Mouse (Mus musculus) lung, embryonic 14.5 days (tissue): Measurements from ENCODE around the gene Map3k14. TPM values are rescaled to one million over a fixed set of nuclear protein-coding genes. Genes with fewer than 3 reads are reported as not detected.

Source experiments
- ATAC-seq: fragments of 200-750 bp; cut with Nextera tagmentation; 2 replicates; pipeline ENCODE4 v1.8.0; 2017; ENCODE audit warnings: mild to moderate bottlenecking, moderate TSS enrichment, moderate library complexity; ENCODE audit not compliant: insufficient read depth
- DNase-seq: peaks from one replicate; pipeline ENCODE4 v3.0.0-alpha.2; 2015
- H3K27ac ChIP-seq: fragments of 300-500 bp; sonication (generic); 2 replicates; pipeline ENCODE4 v1.5.1; 2014; ENCODE audit warnings: low read depth, mild to moderate bottlenecking, moderate library complexity
- H3K27me3 ChIP-seq: fragments of 300-500 bp; sonication (generic); 2 replicates; pipeline ENCODE4 v1.6.1; 2014; ENCODE audit warnings: low read length, control low read depth; ENCODE audit not compliant: insufficient read depth
- H3K36me3 ChIP-seq: fragments of 300-500 bp; sonication (generic); 2 replicates; pipeline ENCODE4 v1.6.1; 2014; ENCODE audit warnings: control low read depth; ENCODE audit not compliant: insufficient read depth
- H3K4me1 ChIP-seq: fragments of 300-500 bp; sonication (generic); 2 replicates; pipeline ENCODE4 v1.6.1; 2014; ENCODE audit warnings: antibody characterized with exemption, control low read depth; ENCODE audit not compliant: insufficient read depth
- H3K4me2 ChIP-seq: fragments of 300-500 bp; sonication (generic); 2 replicates; pipeline ENCODE4 v1.6.1; 2014; ENCODE audit warnings: mild to moderate bottlenecking
- H3K4me3 ChIP-seq: fragments of 300-500 bp; sonication (generic); 2 replicates; pipeline ENCODE4 v1.5.1; 2014; ENCODE audit warnings: low read depth, low read length
- H3K9ac ChIP-seq: fragments of 300-500 bp; sonication (generic); 2 replicates; pipeline ENCODE4 v1.6.1; 2014
- H3K9me3 ChIP-seq: fragments of 300-500 bp; sonication (generic); 2 replicates; pipeline ENCODE4 v1.6.1; 2016; ENCODE audit warnings: low read depth, low read length, control low read depth
- CTCF ChIP-seq: IDR thresholded peaks from 2 replicates; pipeline ENCODE4 v1.5.1; 2016; ENCODE audit warnings: antibody characterized with exemption, low read depth
- WGBS: fragments of 180-500 bp; shearing (Covaris S2); extraction: QIAGEN DNeasy Blood & Tissue Kit; methylation state at CpG from one replicate; pipeline ENCODE4 v1.1.7; 2014; 5-methylcytosine and 5-hydroxymethylcytosine counted together
- polyA plus RNA-seq: library from polyadenylated mRNA; unstranded; fragments of >200 nt; fragmentation: Nextera tagmentation; extraction: Ambion mirVana; gene quantifications from 2 replicates; pipeline ENCODE4 v1.2.1, GENCODE M21; 2014

The Map3k14 gene
- polyA plus RNA-seq, 1 experiment from 2014 or later, result 3.1 TPM

DNA sequence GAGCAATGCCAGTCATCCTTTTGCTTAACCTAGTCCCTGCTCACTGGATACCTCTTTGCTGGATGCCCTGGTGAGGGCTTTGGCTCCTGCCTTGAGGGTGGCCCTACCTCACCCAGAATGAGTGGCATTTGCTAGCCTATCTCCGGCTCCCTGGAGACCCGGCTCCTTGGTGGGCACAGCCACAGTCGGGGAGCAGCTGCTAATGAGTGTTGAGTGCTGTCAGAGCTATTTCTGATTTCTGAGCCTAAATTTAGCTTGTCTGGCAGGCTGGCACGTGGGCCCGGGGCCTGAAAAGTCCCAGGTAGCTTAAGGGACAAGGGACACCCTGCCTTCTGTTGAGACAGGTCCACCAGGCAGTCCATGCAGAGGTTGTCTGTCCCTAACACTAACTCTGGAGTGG lies 90.1 kb downstream of the Map3k14 start:
- no peak overlapping the region for H3K4me2 ChIP-seq
- 80% methylated on average over 5 of the region's 5 CpGs for WGBS
- ATAC-seq, result no peak

DNA sequence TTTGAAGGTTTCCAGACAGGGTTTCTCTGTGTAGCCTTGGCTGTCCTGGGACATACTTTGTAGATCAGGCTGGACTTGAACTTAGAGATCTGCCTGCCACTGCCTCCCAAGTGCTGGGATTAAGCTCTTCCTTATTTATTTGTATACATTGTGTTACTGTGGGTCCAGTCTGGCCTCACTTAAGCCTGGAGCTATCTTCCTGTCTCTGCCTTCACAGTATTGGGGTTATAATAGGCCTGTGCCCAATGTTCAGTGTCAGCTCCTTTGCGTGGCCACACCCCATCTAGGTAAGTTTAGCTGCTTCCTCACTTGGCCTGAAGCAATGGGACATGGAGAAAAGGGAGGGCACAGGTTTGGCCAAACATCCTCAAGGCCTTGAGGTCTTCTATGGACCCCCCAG lies 90.8 kb downstream of the Map3k14 start:
- Histone ChIP-seq H3K9me3 (no peaks in the 10 kb centered on the region), H3K27me3 (peaks cover 17% of the 10 kb centered on the region), H3K27ac (no peak overlapping the region), H3K4me3 (no peak overlapping the region), H3K4me1 (no peaks in the 10 kb centered on the region), H3K36me3 (no peaks in the 10 kb centered on the region), H3K9ac (no peak overlapping the region), H3K4me2 (no peak overlapping the region)
- WGBS, result 85% methylated on average over 1 of the region's 1 CpGs
- ATAC-seq (no peak), DNase-seq (no peak)
- no peak for TF ChIP-seq CTCF

More for the DNA sequence above, 90.1 kb downstream of the Map3k14 start:
- no peak for DNase-seq
- no peaks in the 10 kb centered on the region for H3K9me3 ChIP-seq
- no peaks in the 10 kb centered on the region for H3K4me1 ChIP-seq
- no peak overlapping the region for H3K4me3 ChIP-seq
- no peak overlapping the region for H3K27ac ChIP-seq
- no peak overlapping the region for H3K9ac ChIP-seq
- H3K36me3 ChIP-seq, result no peaks in the 10 kb centered on the region
- H3K27me3 ChIP-seq, result peaks cover 10% of the 10 kb centered on the region; the same call in 1 of the 2 replicates
- no peak for TF ChIP-seq CTCF

- ATAC-seq (no peak), DNase-seq (no peak)
- H3K4me2 ChIP-seq, result no peak overlapping the region
- no peaks in the 10 kb centered on the region for H3K4me1 ChIP-seq
- WGBS, result 67% methylated on average over 14 of the region's 14 CpGs
- no peak for TF ChIP-seq CTCF
- H3K4me3 ChIP-seq, result no peak overlapping the region
- H3K27ac ChIP-seq, result no peak overlapping the region
- H3K27me3 ChIP-seq, result peaks cover 23% of the 10 kb centered on the region
- H3K36me3 ChIP-seq, result no peaks in the 10 kb centered on the region
- H3K9ac ChIP-seq, result no peak overlapping the region
- H3K9me3 ChIP-seq, result no peaks in the 10 kb centered on the region
Measured at GRCm38 (mm10) chr11:103175688-103176442, 91.4 kb downstream of the Map3k14 start.

DNA sequence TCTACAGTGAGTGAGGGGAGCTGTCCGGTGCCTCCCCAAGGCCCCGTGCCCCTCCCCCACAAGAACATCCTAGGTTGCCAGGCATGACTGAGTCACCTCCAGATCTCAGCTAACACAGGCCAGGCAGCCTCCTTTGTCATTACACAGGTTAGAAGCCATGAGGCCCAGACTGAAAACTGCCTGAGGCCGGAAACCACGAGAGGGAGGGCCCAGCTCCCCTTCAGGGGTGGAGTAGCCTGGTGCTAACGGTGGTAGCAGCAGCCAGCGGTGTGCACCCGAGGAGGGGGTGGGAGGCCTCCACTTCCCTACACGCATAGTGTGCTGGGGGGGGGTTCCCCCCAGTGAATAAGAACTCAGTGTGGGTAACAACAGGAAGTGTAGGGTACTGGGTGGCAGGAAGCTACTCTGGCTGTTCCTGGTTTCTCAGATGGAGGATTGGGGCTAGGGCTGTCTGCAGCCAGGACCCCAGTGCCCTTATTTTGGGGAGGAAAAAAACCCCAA lies 92.3 kb downstream of the Map3k14 start:
- Histone ChIP-seq H3K4me3 (no peak overlapping the region), H3K4me1 (no peaks in the 10 kb centered on the region), H3K4me2 (no peak overlapping the region), H3K9me3 (no peaks in the 10 kb centered on the region), H3K27me3 (peaks cover 32% of the 10 kb centered on the region), H3K9ac (no peak overlapping the region), H3K27ac (no peak overlapping the region), H3K36me3 (no peaks in the 10 kb centered on the region)
- DNase-seq (no peak), ATAC-seq (no peak)
- WGBS, result 41% methylated on average over 8 of the region's 8 CpGs
- TF ChIP-seq CTCF, result no peak

DNA sequence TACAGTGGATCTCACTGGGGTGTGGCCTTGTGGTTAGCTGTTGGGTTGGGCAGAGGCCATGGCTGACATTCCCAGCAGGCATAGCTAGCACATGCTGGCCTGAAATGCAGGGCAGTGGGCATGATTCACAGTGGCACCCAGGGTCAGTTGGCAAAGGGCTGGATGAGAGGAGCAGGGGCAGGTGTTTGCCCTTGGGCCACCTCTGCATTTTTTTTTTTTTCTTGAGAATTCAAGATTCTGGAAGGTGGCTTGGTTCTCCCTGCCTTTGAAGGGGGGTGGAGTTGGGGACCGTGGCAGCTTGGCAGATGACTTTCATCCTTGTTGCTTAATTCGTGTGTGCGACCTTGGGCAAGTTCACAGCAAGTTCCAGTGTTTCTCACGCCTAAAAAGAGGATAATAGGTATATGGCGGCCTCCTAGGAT lies 92.8 kb downstream of the Map3k14 start:
- Histone ChIP-seq H3K9ac (no peak overlapping the region), H3K27me3 (peaks cover 37% of the 10 kb centered on the region), H3K4me1 (no peaks in the 10 kb centered on the region), H3K4me2 (no peak overlapping the region), H3K9me3 (no peaks in the 10 kb centered on the region), H3K27ac (no peak overlapping the region), H3K4me3 (no peak overlapping the region), H3K36me3 (no peaks in the 10 kb centered on the region)
- DNase-seq (no peak), ATAC-seq (no peak)
- no peak for TF ChIP-seq CTCF
- WGBS, result 78% methylated on average over 5 of the region's 5 CpGs

GRCm38 (mm10) chr11:103173771-103174344 lies 93.4 kb downstream of the Map3k14 start:
- H3K4me2 ChIP-seq, result no peak overlapping the region
- no peak overlapping the region for H3K9ac ChIP-seq
- no peak for ATAC-seq
- H3K9me3 ChIP-seq, result no peaks in the 10 kb centered on the region
- DNase-seq, result no peak
- 92% methylated on average over 11 of the region's 11 CpGs for WGBS
- H3K27me3 ChIP-seq, result peaks cover 43% of the 10 kb centered on the region
- no peak overlapping the region for H3K4me3 ChIP-seq
- no peaks in the 10 kb centered on the region for H3K36me3 ChIP-seq
- TF ChIP-seq CTCF, result no peak
- no peaks in the 10 kb centered on the region for H3K4me1 ChIP-seq
- H3K27ac ChIP-seq, result no peak overlapping the region

DNA sequence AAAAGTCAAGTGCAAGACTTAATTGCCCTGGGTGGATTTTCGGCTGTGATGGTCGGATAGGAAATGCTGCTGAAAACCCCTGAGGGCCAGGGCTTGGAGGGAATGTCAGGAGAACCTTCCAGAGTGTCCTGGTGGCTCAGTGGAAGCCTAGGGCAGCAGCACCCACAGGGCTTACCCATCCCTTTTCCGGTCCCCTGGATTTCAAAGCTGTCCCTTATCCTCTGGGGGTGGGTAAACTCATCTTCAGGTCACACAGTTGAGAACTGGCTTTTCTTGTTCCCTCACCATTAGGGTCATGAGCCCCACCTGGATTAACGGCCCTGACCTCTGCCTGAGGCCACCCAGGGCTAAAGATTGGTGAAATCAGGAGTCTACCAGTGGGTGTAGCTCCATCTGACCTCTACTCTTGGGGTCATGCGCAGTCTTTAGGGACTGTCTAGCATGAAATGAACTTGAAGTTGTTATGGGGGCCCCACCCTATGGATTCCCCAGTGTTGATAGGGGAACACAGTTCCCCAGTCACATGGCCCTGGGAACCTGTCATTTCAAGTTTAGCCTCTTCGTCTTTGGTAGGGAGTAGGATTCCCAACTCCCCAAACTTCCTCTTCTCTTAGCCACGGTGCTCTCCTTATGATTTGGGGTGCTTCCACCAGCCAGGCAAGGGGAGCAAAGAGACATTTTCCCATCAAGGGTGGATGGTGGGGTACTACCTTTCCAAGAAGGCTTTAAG lies 94.1 kb downstream of the Map3k14 start:
- Histone ChIP-seq H3K27me3 (peaks cover 44% of the 10 kb centered on the region), H3K9me3 (no peaks in the 10 kb centered on the region), H3K4me1 (no peaks in the 10 kb centered on the region), H3K27ac (no peak overlapping the region), H3K4me2 (no peak overlapping the region), H3K4me3 (no peak overlapping the region), H3K9ac (no peak overlapping the region), H3K36me3 (no peaks in the 10 kb centered on the region)
- WGBS, result 76% methylated on average over 7 of the region's 7 CpGs
- DNase-seq (no peak), ATAC-seq (no peak)
- no peak for TF ChIP-seq CTCF
